Mouse (Mus musculus) ES-E14 (cell line): ENCODE data around the gene Adamts10.

Experiments used
- CHD2 ChIP-seq: IDR thresholded peaks from 2 replicates; pipeline ENCODE4 v1.6.1; 2014; ENCODE audit warnings: mild to moderate bottlenecking, low read depth, low read length, inconsistent platforms
- MAFK ChIP-seq: IDR thresholded peaks from 2 replicates; pipeline ENCODE4 v1.6.1; 2014; ENCODE audit warnings: mild to moderate bottlenecking, low read depth, low read length, inconsistent platforms; ENCODE audit not compliant: insufficient read depth

DNA sequence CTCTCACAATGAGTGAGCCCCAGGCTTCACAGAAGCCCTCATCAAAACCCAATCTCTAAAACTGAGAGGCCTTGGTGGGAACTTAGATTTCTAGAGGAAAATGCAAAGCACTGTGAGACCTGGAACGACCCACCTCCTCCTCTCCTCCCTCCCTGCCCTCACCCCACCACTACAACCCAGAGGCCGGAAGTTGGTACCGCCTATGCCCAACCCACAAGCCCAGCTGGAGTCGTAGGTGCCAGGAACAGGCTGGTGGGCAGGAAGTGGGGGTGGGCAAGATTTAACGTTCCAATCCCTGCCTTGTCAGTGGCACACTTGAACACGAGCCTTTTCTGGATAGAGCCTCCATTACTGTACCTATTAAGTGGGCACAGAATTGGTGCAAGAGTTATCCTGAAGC lies 40.0 kb upstream of the Adamts10 start:
- TF ChIP-seq MAFK (no peak), CHD2 (no peak)
